Mouse (Mus musculus) brown adipose tissue, adult 24 weeks (tissue): ENCODE data around the gene Prkce. TPM values are rescaled to one million over a fixed set of nuclear protein-coding genes. Genes with fewer than 3 reads are reported as not detected.
A peak's percentile ranks its signal among the peaks of the same experiment; 100 is the strongest.

Source experiments
- H3K27ac ChIP-seq: fragments of 200-500 bp; replicated peaks from 2 replicates; pipeline ENCODE4 v1.5.1; 2012; ENCODE audit warnings: low read depth, mild to moderate bottlenecking, low read length
- H3K4me1 ChIP-seq: fragments of 200-500 bp; 2 replicates; pipeline ENCODE4 v1.6.1; 2012; ENCODE audit warnings: low read length, mixed read lengths; ENCODE audit not compliant: control insufficient read depth, insufficient read depth, insufficient read length
- H3K4me3 ChIP-seq: fragments of 200-500 bp; 2 replicates; pipeline ENCODE4 v1.5.1; 2012; ENCODE audit warnings: low read depth, mild to moderate bottlenecking, low read length, moderate library complexity; ENCODE audit not compliant: insufficient read depth
- polyA plus RNA-seq: library from polyadenylated mRNA; stranded (reverse); fragments of >200 nt; gene quantifications from 2 replicates; pipeline ENCODE4 v1.2.4, GENCODE M21; 2012; ENCODE audit not compliant: missing spikeins, insufficient read depth, insufficient read length

Gene Prkce
- polyA plus RNA-seq, result 13.7 and 18.0 TPM in 2 replicates

- H3K27ac ChIP-seq, result peak within 1 kb of the TSS; percentile 95
- H3K4me3 ChIP-seq, result peak within 1 kb of the TSS; percentile 79
- H3K4me1 ChIP-seq, result peaks cover 8% of the 10 kb centered on the region
Observed at GRCm38 (mm10) chr17:86167320-86168230, at the start of gene Prkce. Gene Prkce (plus strand): TSS chr17:86167785.

GRCm38 (mm10) chr17:86123146-86123545 lies 44.4 kb upstream of the Prkce start:
- Histone ChIP-seq H3K27ac (no peak overlapping the region), H3K4me1 (no peaks in the 10 kb centered on the region), H3K4me3 (no peak overlapping the region)

- Histone ChIP-seq H3K27ac (no peak overlapping the region), H3K4me1 (no peaks in the 10 kb centered on the region)
Observed at GRCm38 (mm10) chr17:86125908-86126307, 41.7 kb upstream of the Prkce start.

GRCm38 (mm10) chr17:86128198-86128597 lies 39.4 kb upstream of the Prkce start:
- H3K4me1 ChIP-seq, result no peaks in the 10 kb centered on the region
- H3K27ac ChIP-seq, result no peak overlapping the region
- H3K4me3 ChIP-seq, result no peak overlapping the region

More at GRCm38 (mm10) chr17:86125908-86126307, 41.7 kb upstream of the Prkce start:
- no peak overlapping the region for H3K4me3 ChIP-seq

GRCm38 (mm10) chr17:86132534-86132933 lies 35.1 kb upstream of the Prkce start:
- no peak overlapping the region for H3K4me3 ChIP-seq
- no peaks in the 10 kb centered on the region for H3K4me1 ChIP-seq
- no peak overlapping the region for H3K27ac ChIP-seq

- no peak overlapping the region for H3K27ac ChIP-seq
- no peaks in the 10 kb centered on the region for H3K4me1 ChIP-seq
- H3K4me3 ChIP-seq, result no peak overlapping the region
Observed at GRCm38 (mm10) chr17:86134461-86134860, 33.1 kb upstream of the Prkce start.

- H3K4me1 ChIP-seq, result no peaks in the 10 kb centered on the region
- no peak overlapping the region for H3K27ac ChIP-seq
- H3K4me3 ChIP-seq, result no peak overlapping the region
Observed at GRCm38 (mm10) chr17:86135835-86136234, 31.8 kb upstream of the Prkce start.

- H3K27ac ChIP-seq, result peak overlapping the region; percentile 42
- 0 out of 2 replicates have a peak, but pooled peaks cover 3% of the 10 kb centered on the region for H3K4me1 ChIP-seq
- H3K4me3 ChIP-seq, result peak overlapping the region; percentile 80
Observed at GRCm38 (mm10) chr17:86144537-86145078, 23.0 kb upstream of the Prkce start.

GRCm38 (mm10) chr17:86145079-86145951 lies 22.3 kb upstream of the Prkce start, which contains the start of gene Srbd1:
Gene Srbd1 (minus strand): TSS chr17:86145175.
- Histone ChIP-seq H3K4me1 (0 out of 2 replicates have a peak, but pooled peaks cover 3% of the 10 kb centered on the region), H3K4me3 (peak within 1 kb of the TSS; percentile 80), H3K27ac (peak within 1 kb of the TSS; percentile 90)

GRCm38 (mm10) chr17:86149726-86150125 lies 17.9 kb upstream of the Prkce start:
- Histone ChIP-seq H3K4me1 (no peaks in the 10 kb centered on the region), H3K27ac (no peak overlapping the region), H3K4me3 (no peak overlapping the region)

- H3K4me3 ChIP-seq, result no peak overlapping the region
- H3K27ac ChIP-seq, result no peak overlapping the region
- H3K4me1 ChIP-seq, result no peaks in the 10 kb centered on the region
Observed at GRCm38 (mm10) chr17:86150867-86151348, 16.7 kb upstream of the Prkce start.

GRCm38 (mm10) chr17:86156999-86157398 lies 10.6 kb upstream of the Prkce start:
- no peaks in the 10 kb centered on the region for H3K4me1 ChIP-seq
- H3K27ac ChIP-seq, result no peak overlapping the region
- no peak overlapping the region for H3K4me3 ChIP-seq

GRCm38 (mm10) chr17:86162672-86163071 lies 4.9 kb upstream of the Prkce start:
- no peaks in the 10 kb centered on the region for H3K4me1 ChIP-seq
- H3K4me3 ChIP-seq, result no peak overlapping the region
- no peak overlapping the region for H3K27ac ChIP-seq

- Histone ChIP-seq H3K27ac (no peak overlapping the region), H3K4me3 (no peak overlapping the region), H3K4me1 (0 out of 2 replicates have a peak, but pooled peaks cover under 1% of the 10 kb centered on the region)
Observed at GRCm38 (mm10) chr17:86164416-86164815, 3.2 kb upstream of the Prkce start.
